Mouse (Mus musculus) lung, postnatal 0 days (tissue): ENCODE results near the gene Nipal3.

Experiments used
- CTCF ChIP-seq: IDR thresholded peaks from 2 replicates; pipeline ENCODE4 v1.5.1; 2016; ENCODE audit warnings: antibody characterized with exemption, mild to moderate bottlenecking
- EP300 ChIP-seq: IDR thresholded peaks from 2 replicates; pipeline ENCODE4 v1.6.1; 2016; ENCODE audit warnings: antibody characterized with exemption, mild to moderate bottlenecking, control low read depth

- TF ChIP-seq EP300 (no peak), CTCF (no peak)
Measured at GRCm38 (mm10) chr4:135509515-135509914, 14.7 kb upstream of the Nipal3 start.
